Mouse (Mus musculus) limb, embryonic 11.5 days (tissue): ENCODE measurements around the gene Serpina5. TPM values are rescaled to one million over a fixed set of nuclear protein-coding genes. Genes with fewer than 3 reads are reported as not detected.

Source experiments
- ATAC-seq: fragments of 200-750 bp; cut with Nextera tagmentation; 2 replicates; pipeline ENCODE4 v1.8.0; 2017; ENCODE audit warnings: low read depth; ENCODE audit not compliant: insufficient number of reproducible peaks, low FRiP score, low TSS enrichment
- DNase-seq: peaks from one replicate; pipeline ENCODE4 v3.0.0-alpha.2; 2015; ENCODE audit warnings: low spot score
- H3K27ac ChIP-seq: fragments of 300-500 bp; sonication (generic); replicated peaks from 2 replicates; pipeline ENCODE4 v1.5.1; 2014; ENCODE audit warnings: low read depth, mild to moderate bottlenecking, low read length
- H3K27me3 ChIP-seq: fragments of 300-500 bp; sonication (generic); 2 replicates; pipeline ENCODE4 v1.6.1; 2014; ENCODE audit warnings: mild to moderate bottlenecking, low read length, mixed read lengths; ENCODE audit not compliant: control insufficient read depth, insufficient read depth
- H3K36me3 ChIP-seq: fragments of 300-500 bp; sonication (generic); 2 replicates; pipeline ENCODE4 v1.6.1; 2014; ENCODE audit warnings: mild to moderate bottlenecking, low read length, moderate library complexity, mixed read lengths; ENCODE audit not compliant: control insufficient read depth, insufficient read depth
- H3K4me1 ChIP-seq: fragments of 300-500 bp; sonication (generic); 2 replicates; pipeline ENCODE4 v1.6.1; 2014; ENCODE audit warnings: low read length, mixed read lengths; ENCODE audit not compliant: control insufficient read depth, insufficient read depth
- H3K4me2 ChIP-seq: fragments of 300-500 bp; sonication (generic); 2 replicates; pipeline ENCODE4 v1.6.1; 2014; ENCODE audit warnings: low read depth, mild to moderate bottlenecking, moderate library complexity; ENCODE audit not compliant: severe bottlenecking
- H3K4me3 ChIP-seq: fragments of 300-500 bp; sonication (generic); 2 replicates; pipeline ENCODE4 v1.5.1; 2014; ENCODE audit warnings: low read depth, low read length
- H3K9ac ChIP-seq: fragments of 300-500 bp; sonication (generic); 2 replicates; pipeline ENCODE4 v1.6.1; 2014; ENCODE audit warnings: mild to moderate bottlenecking, low read length
- H3K9me3 ChIP-seq: fragments of 300-500 bp; sonication (generic); 2 replicates; pipeline ENCODE4 v1.6.1; 2016; ENCODE audit warnings: low read length; ENCODE audit not compliant: control insufficient read depth
- WGBS: fragments of 180-500 bp; shearing (Covaris S2); extraction: QIAGEN DNeasy Blood & Tissue Kit; methylation state at CpG from one replicate; pipeline ENCODE4 v1.1.7; 2014; 5-methylcytosine and 5-hydroxymethylcytosine counted together
- polyA plus RNA-seq: library from polyadenylated mRNA; unstranded; fragments of >200 nt; fragmentation: Nextera tagmentation; extraction: Ambion mirVana; gene quantifications from 2 replicates; pipeline ENCODE4 v1.2.1, GENCODE M21; 2014

Serpina5 gene
- polyA plus RNA-seq, 1 experiment from 2014 or later, result not detected

- no peak overlapping the region for H3K9ac ChIP-seq
- no peak overlapping the region for H3K27ac ChIP-seq
- H3K4me1 ChIP-seq, result no peaks in the 10 kb centered on the region
- ATAC-seq, result no peak
- H3K36me3 ChIP-seq, result no peaks in the 10 kb centered on the region
- no peak overlapping the region for H3K4me2 ChIP-seq
- H3K9me3 ChIP-seq, result no peaks in the 10 kb centered on the region
- no peak overlapping the region for H3K4me3 ChIP-seq
- no peak for DNase-seq
- 75% methylated on average over 2 of the region's 2 CpGs for WGBS
- H3K27me3 ChIP-seq, result no peaks in the 10 kb centered on the region
Measured at GRCm38 (mm10) chr12:104138216-104138615, 37.3 kb downstream of the Serpina5 start.

- no peak overlapping the region for H3K9ac ChIP-seq
- no peak overlapping the region for H3K27ac ChIP-seq
- ATAC-seq (no peak), DNase-seq (no peak)
- WGBS, result 95% methylated on average over 4 of the region's 4 CpGs
- H3K27me3 ChIP-seq, result no peaks in the 10 kb centered on the region
- no peaks in the 10 kb centered on the region for H3K9me3 ChIP-seq
- no peak overlapping the region for H3K4me2 ChIP-seq
- H3K4me3 ChIP-seq, result no peak overlapping the region
- no peaks in the 10 kb centered on the region for H3K4me1 ChIP-seq
- H3K36me3 ChIP-seq, result no peaks in the 10 kb centered on the region
Measured at GRCm38 (mm10) chr12:104140543-104141103, 39.7 kb downstream of the Serpina5 start.

- no peaks in the 10 kb centered on the region for H3K36me3 ChIP-seq
- no peak overlapping the region for H3K4me3 ChIP-seq
- H3K4me1 ChIP-seq, result no peaks in the 10 kb centered on the region
- no peaks in the 10 kb centered on the region for H3K27me3 ChIP-seq
- ATAC-seq, result no peak
- no peak overlapping the region for H3K27ac ChIP-seq
- peak; percentile 6 for DNase-seq
- H3K4me2 ChIP-seq, result no peak overlapping the region
- WGBS, result 79% methylated on average over 1 of the region's 1 CpGs
- no peak overlapping the region for H3K9ac ChIP-seq
- no peaks in the 10 kb centered on the region for H3K9me3 ChIP-seq
Measured at GRCm38 (mm10) chr12:104141506-104141905, 40.6 kb downstream of the Serpina5 start.

DNA sequence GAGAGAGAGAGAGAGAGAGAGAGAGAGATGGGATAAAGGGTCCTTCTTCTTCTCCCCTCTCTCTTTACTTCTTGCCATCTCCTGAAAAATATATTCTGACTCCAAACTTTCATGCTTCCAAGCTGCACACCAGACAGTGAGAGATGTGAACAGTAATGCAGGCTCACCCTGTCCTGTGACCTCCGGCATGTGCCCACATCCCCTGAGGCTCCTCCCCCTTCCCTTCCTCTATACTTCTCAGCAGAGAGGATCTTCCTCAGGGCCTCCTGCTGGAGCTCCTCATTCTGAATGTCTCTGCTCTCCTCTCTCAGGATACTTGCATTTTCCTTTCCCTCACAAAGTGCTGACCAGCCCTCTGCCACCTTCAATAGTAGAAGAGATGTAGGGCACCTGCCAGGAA is 41.5 kb downstream of the Serpina5 start:
- Histone ChIP-seq H3K9ac (no peak overlapping the region), H3K4me1 (no peaks in the 10 kb centered on the region), H3K4me2 (no peak overlapping the region), H3K4me3 (no peak overlapping the region), H3K36me3 (no peaks in the 10 kb centered on the region), H3K27ac (no peak overlapping the region), H3K27me3 (no peaks in the 10 kb centered on the region), H3K9me3 (no peaks in the 10 kb centered on the region)
- 75% methylated on average over 1 of the region's 1 CpGs for WGBS
- ATAC-seq, result no peak
- DNase-seq, result peak; percentile 7

DNA sequence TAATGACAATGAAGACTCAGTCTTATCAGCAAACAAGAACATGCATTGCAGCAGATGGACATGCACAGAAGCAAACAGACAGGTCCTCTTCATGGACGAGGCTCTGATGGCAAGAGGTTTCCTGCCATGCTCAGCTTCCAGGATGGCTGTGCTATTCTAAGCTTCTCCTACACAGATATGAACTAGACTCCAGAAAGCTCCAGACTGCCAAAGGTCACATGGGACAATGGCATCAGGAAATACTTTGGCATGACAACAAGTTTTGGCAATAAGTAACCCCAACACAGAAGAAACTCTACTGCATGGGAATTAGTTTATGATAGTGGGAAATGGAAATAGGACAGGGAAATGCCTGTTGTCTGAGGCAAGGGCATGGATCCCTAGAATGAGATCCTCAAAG is 42.4 kb downstream of the Serpina5 start:
- Histone ChIP-seq H3K4me3 (no peak overlapping the region), H3K36me3 (no peaks in the 10 kb centered on the region), H3K4me1 (no peaks in the 10 kb centered on the region), H3K9me3 (no peaks in the 10 kb centered on the region), H3K4me2 (no peak overlapping the region), H3K27ac (no peak overlapping the region), H3K9ac (no peak overlapping the region), H3K27me3 (no peaks in the 10 kb centered on the region)
- ATAC-seq, result no peak
- DNase-seq, result peak; percentile 18
- 73% methylated on average over 1 of the region's 1 CpGs for WGBS

GRCm38 (mm10) chr12:104145571-104145970 is 44.7 kb downstream of the Serpina5 start:
- no peaks in the 10 kb centered on the region for H3K36me3 ChIP-seq
- no peak overlapping the region for H3K27ac ChIP-seq
- ATAC-seq, result no peak
- H3K27me3 ChIP-seq, result no peaks in the 10 kb centered on the region
- H3K4me2 ChIP-seq, result no peak overlapping the region
- 85% methylated on average over 2 of the region's 2 CpGs for WGBS
- H3K4me1 ChIP-seq, result no peaks in the 10 kb centered on the region
- peak; percentile 9 for DNase-seq
- no peak overlapping the region for H3K9ac ChIP-seq
- H3K9me3 ChIP-seq, result no peaks in the 10 kb centered on the region
- no peak overlapping the region for H3K4me3 ChIP-seq

DNA sequence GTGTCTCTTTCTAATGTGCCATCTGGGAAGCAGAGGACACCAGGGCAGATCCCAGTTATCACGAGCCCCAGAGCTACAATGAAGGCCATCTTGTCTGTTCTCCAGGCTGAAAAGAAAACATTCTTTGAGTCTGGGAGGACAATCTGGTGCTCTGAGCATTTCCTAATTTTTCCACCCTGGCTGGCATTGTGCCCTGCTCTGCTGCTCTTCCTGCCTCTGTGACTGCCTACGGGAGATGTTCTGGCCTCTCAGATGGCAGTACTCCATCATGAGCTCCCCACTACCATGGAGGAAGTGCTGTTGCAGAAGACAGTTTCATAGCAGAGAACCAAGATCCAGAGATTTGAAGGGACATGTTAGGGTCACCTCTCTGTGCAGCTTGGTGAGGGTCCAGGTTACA is 51.1 kb downstream of the Serpina5 start:
- Histone ChIP-seq H3K4me1 (no peaks in the 10 kb centered on the region), H3K27ac (no peak overlapping the region), H3K4me3 (no peak overlapping the region), H3K4me2 (no peak overlapping the region), H3K9ac (no peak overlapping the region), H3K27me3 (no peaks in the 10 kb centered on the region), H3K36me3 (no peaks in the 10 kb centered on the region), H3K9me3 (no peaks in the 10 kb centered on the region)
- 86% methylated on average over 2 of the region's 2 CpGs for WGBS
- no peak for ATAC-seq
- no peak for DNase-seq

- 88% methylated on average over 3 of the region's 3 CpGs for WGBS
- Histone ChIP-seq H3K27me3 (no peaks in the 10 kb centered on the region), H3K9me3 (no peaks in the 10 kb centered on the region), H3K4me3 (no peak overlapping the region), H3K4me2 (no peak overlapping the region), H3K9ac (no peak overlapping the region), H3K36me3 (no peaks in the 10 kb centered on the region), H3K27ac (no peak overlapping the region), H3K4me1 (no peaks in the 10 kb centered on the region)
- peak; percentile 10 for DNase-seq
- ATAC-seq, result no peak
Measured at GRCm38 (mm10) chr12:104153041-104153645, 52.2 kb downstream of the Serpina5 start.

GRCm38 (mm10) chr12:104153656-104154055 is 52.7 kb downstream of the Serpina5 start, which contains the start of gene Serpina3c:
Serpina3c (minus strand) TSS chr12:104153870.
- Histone ChIP-seq H3K9me3 (no peaks in the 10 kb centered on the region), H3K4me1 (no peaks in the 10 kb centered on the region), H3K36me3 (no peaks in the 10 kb centered on the region), H3K4me3 (no peak within 1 kb of the TSS), H3K4me2 (no peak within 1 kb of the TSS), H3K27me3 (no peaks in the 10 kb centered on the region), H3K27ac (no peak within 1 kb of the TSS), H3K9ac (no peak within 1 kb of the TSS)
- ATAC-seq (no peak), DNase-seq (peak; percentile 11)
- 91% methylated on average over 2 of the region's 2 CpGs for WGBS
